Mouse (Mus musculus): ENCODE measurements at regions not wholly inside any gene's neighbourhood (a gene's known extent, or its start where the extent isn't known, plus 50 kb on each side); places are given as distances from the start of the nearest gene placed in this dataset.
A peak's percentile ranks its signal among the peaks of the same experiment; 100 is the strongest.
"Not testable (repeated sequence)": the region's sequence is repeated elsewhere in the genome, so short reads cannot be mapped to it uniquely, and the experiment has no call there.

- no peak for DNase-seq
These were observed 335.4 kb upstream of the Rgma start for GRCm38 (mm10) chr7:73039921-73040320.

GRCm38 (mm10) chr7:73044316-73044715 is 331.0 kb upstream of the Rgma start:
- DNase-seq = no peak

GRCm38 (mm10) chr7:73055891-73056290 is 319.4 kb upstream of the Rgma start:
- no peak for DNase-seq

- DNase-seq = no peak
These were observed 311.8 kb upstream of the Rgma start for GRCm38 (mm10) chr7:73063556-73063955.

GRCm38 (mm10) chr7:73068534-73068933 is 306.8 kb upstream of the Rgma start:
- DNase-seq = no peak

- no peak for DNase-seq
These were observed 306.0 kb upstream of the Rgma start for GRCm38 (mm10) chr7:73069352-73069751.

GRCm38 (mm10) chr7:73075391-73075790 is 299.9 kb upstream of the Rgma start:
- DNase-seq = not testable (repeated sequence)

- DNase-seq = peak; percentile 4
These were observed 287.7 kb upstream of the Rgma start for GRCm38 (mm10) chr7:73087496-73088185.

GRCm38 (mm10) chr7:73088321-73088720 is 287.0 kb upstream of the Rgma start:
- no peak for DNase-seq

- DNase-seq = no peak
These were observed 283.6 kb upstream of the Rgma start for GRCm38 (mm10) chr7:73091758-73092157.

- no peak for DNase-seq
These were observed 281.2 kb upstream of the Rgma start for GRCm38 (mm10) chr7:73094059-73094458.

- no peak for DNase-seq
These were observed 256.4 kb upstream of the Rgma start for GRCm38 (mm10) chr7:73118871-73119270.

- no peak for DNase-seq
These were observed 255.0 kb upstream of the Rgma start for GRCm38 (mm10) chr7:73120276-73120675.

GRCm38 (mm10) chr7:73124976-73125375 is 250.3 kb upstream of the Rgma start:
- no peak for DNase-seq

GRCm38 (mm10) chr7:73125864-73126263 is 249.4 kb upstream of the Rgma start:
- no peak for DNase-seq

GRCm38 (mm10) chr7:73135786-73136185 is 239.5 kb upstream of the Rgma start:
- DNase-seq = no peak

- DNase-seq = peak; percentile 12
These were observed 237.0 kb upstream of the Rgma start for GRCm38 (mm10) chr7:73138269-73138668.

- DNase-seq = no peak
These were observed 236.3 kb upstream of the Rgma start for GRCm38 (mm10) chr7:73138861-73139493.

GRCm38 (mm10) chr7:73139901-73140300 is 235.4 kb upstream of the Rgma start:
- no peak for DNase-seq

GRCm38 (mm10) chr7:73141167-73141566 is 234.1 kb upstream of the Rgma start:
- DNase-seq = no peak

- no peak for DNase-seq
These were observed 231.4 kb upstream of the Rgma start for GRCm38 (mm10) chr7:73143902-73144301.

- DNase-seq = no peak
These were observed 230.5 kb upstream of the Rgma start for GRCm38 (mm10) chr7:73144846-73145245.

- no peak for DNase-seq
These were observed 228.1 kb upstream of the Rgma start for GRCm38 (mm10) chr7:73147251-73147650.

- no peak for DNase-seq
These were observed 224.9 kb upstream of the Rgma start for GRCm38 (mm10) chr7:73150436-73150835.

Measured in cerebellum, adult 8-10 months (tissue).